Mouse (Mus musculus) embryonic fibroblast, embryonic 13.5 days (primary cell): ENCODE data around the gene Tor1aip2. TPM values are rescaled to one million over a fixed set of nuclear protein-coding genes. Genes with fewer than 3 reads are reported as not detected.
A peak's percentile ranks its signal among the peaks of the same experiment; 100 is the strongest.

Experiments used
- H3K27ac ChIP-seq: 2 replicates; pipeline ENCODE4 v1.5.1; 2012; ENCODE audit warnings: low read length, control low read depth, inconsistent platforms; ENCODE audit not compliant: insufficient read depth
- H3K4me1 ChIP-seq: 2 replicates; pipeline ENCODE4 v1.6.1; 2011; ENCODE audit warnings: low read length; ENCODE audit not compliant: control insufficient read depth, insufficient read depth
- H3K4me3 ChIP-seq: 2 replicates; pipeline ENCODE4 v1.5.1; 2011; ENCODE audit warnings: mild to moderate bottlenecking, control low read depth, low read length; ENCODE audit not compliant: insufficient read depth
- CTCF ChIP-seq: IDR thresholded peaks from 2 replicates; pipeline ENCODE4 v1.5.1; 2011; ENCODE audit warnings: mild to moderate bottlenecking, control low read depth, low read length, moderate library complexity, borderline replicate concordance; ENCODE audit not compliant: insufficient read depth
- POLR2A ChIP-seq: IDR thresholded peaks from 2 replicates; pipeline ENCODE4 v1.6.1; 2011; ENCODE audit warnings: low read depth, mild to moderate bottlenecking, control low read depth, low read length, moderate library complexity
- polyA plus RNA-seq: library from polyadenylated mRNA; stranded (reverse); fragments of >200 nt; gene quantifications from 2 replicates; pipeline ENCODE4 v1.2.4, GENCODE M21; 2011; ENCODE audit warnings: low read depth; ENCODE audit not compliant: missing spikeins, insufficient read length

Gene Tor1aip2
- polyA plus RNA-seq, 1 experiment = 161 TPM

DNA sequence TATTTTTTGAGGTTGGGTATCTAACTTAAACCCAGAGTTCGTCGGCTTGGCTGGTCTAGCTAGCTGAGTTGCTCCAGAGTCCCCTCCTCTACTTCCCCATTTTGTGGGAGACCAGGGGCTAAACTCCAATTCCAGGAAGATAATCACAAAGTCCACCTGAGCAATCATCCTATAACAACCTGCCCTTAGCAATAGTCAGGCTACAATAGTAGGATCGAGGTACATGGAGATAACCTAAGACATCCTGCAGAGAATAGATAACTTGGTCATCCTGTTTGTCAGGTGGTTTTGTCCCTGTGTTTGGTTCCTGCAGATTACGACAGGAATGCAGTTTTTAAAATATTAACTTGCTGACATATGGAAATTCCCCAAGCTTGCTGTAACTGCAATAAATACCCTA lies 56.6 kb downstream of the Tor1aip2 start:
- Histone ChIP-seq H3K4me1 (no peaks in the 10 kb centered on the region), H3K27ac (no peak overlapping the region), H3K4me3 (no peak overlapping the region)
- TF ChIP-seq CTCF (no peak), POLR2A (no peak)

DNA sequence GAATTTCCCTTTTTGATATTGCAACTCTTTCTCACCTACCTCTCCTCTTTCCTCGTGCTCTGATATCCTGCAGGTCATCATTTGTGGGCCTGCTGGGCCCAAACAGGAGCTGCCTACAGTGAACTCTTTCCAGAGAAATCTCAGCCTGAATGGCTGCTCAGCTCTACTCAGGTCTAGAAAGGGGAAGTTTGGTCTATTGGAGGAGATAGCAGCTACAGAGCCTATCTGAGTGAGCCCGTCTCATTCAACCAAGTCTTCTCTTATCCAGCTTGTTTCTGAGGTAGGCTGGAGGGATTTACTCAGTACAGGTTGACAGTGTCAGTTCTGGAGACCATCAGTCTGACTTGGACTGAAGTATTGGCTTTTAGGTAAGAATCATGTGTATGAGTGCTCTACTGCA lies 68.6 kb downstream of the Tor1aip2 start:
- no peaks in the 10 kb centered on the region for H3K4me1 ChIP-seq
- H3K4me3 ChIP-seq = no peak overlapping the region
- TF ChIP-seq CTCF (no peak), POLR2A (no peak)
- no peak overlapping the region for H3K27ac ChIP-seq

DNA sequence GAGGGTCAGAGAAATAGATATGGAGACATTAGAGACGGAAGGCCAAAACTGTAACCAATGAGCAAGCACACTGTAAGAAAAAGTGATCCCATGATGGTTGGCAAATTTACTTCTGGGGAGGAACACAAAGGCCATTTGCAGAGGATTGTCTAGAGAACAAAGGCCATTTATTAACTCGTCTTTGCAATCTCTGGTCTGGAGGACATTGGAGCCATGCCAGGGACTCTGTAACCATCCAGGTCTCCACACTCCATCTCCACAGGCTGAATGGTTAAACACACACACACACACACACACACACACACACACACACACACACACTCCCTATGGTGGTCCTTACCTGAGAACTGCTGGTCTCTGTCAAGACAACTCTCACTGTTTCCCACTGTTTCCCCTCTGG lies 70.2 kb downstream of the Tor1aip2 start:
- H3K4me3 ChIP-seq = no peak overlapping the region
- H3K4me1 ChIP-seq = no peaks in the 10 kb centered on the region
- no peak overlapping the region for H3K27ac ChIP-seq
- TF ChIP-seq CTCF (no peak), POLR2A (no peak)

DNA sequence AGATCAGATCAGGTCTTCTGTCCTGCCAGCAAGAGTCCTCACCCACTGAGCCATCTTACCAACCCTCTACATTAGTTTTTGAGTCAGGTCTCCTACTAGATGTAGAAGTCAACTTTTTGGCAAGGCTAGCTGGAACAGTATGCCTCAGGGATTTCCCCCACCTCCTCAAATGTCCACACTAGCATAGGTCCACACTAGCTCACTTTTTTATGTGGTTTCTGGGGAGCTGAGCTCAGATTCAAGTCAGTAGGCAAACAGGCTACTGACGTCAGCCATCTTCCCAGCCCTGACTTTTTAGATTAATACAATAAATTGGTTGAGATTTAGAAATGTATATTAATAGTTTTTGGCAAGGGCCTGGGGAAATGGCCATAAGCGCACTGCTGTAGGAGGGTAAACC lies 72.2 kb downstream of the Tor1aip2 start:
- Histone ChIP-seq H3K4me3 (no peak overlapping the region), H3K4me1 (no peaks in the 10 kb centered on the region), H3K27ac (no peak overlapping the region)
- TF ChIP-seq CTCF = no peak
- TF ChIP-seq POLR2A = no peak

DNA sequence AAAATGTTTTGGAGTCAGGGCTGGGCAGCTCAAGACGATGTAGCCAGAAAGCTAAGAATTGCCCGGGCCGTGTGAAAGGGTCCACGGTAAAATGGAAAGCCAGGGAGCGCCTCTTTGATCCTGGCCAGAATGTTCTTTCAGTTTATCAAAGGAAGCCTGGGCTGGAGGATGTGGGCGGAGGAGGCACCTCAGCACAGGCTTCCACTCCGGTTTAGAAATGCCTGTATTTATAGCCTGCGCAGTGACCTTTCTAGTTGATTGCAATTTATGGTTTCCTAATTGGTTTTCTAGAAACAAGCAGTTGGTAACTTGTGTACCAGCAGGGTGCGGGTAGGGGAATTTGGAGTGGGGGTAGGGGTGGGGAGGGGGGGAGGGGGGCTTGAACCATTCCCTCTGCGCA lies 73.2 kb downstream of the Tor1aip2 start:
- Histone ChIP-seq H3K4me1 (no peaks in the 10 kb centered on the region), H3K27ac (no peak overlapping the region), H3K4me3 (no peak overlapping the region)
- no peak for TF ChIP-seq CTCF
- TF ChIP-seq POLR2A = no peak

DNA sequence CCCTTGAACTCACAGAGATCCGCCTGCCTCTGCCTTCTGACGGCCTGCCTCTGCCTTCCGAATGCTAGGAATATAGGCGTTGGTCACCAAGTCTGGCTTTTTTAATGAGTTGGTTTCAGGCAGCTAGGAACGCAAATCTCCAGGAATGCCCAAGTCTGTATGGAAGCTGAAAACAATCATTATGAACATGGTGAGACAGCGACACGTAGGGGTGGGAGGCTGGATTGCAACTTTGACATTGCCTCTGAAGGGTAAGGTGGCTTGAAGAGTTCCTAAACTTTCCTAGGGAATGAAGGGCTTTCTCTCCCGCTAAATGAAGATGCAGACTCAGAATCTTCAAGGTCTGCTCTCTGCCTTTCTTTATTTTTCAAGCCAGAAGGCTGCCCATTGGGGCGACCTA lies 75.9 kb downstream of the Tor1aip2 start:
- H3K4me3 ChIP-seq = no peak overlapping the region
- H3K27ac ChIP-seq = no peak overlapping the region
- H3K4me1 ChIP-seq = no peaks in the 10 kb centered on the region
- TF ChIP-seq CTCF = peak; percentile 22; the same call in 1 of the 2 replicates
- no peak for TF ChIP-seq POLR2A

DNA sequence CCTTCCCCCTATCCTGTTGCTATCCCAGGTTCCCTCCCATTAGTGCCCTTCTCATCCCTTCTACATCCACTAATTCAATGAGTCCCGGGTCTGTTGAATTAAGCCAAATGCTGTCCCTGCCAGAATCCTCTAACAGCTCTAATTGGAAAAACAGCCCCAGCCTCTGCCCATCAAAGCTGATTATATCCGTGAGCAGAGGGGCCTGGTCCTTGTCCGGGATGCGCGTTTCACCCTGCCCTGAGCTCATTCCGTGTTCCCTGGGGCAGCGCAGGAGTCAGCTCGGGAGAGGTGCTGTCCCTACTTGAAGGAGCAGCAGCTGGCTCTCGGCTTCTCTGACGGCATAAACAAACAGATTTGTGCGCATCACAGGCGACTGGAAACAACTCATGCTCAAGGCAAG lies 76.5 kb downstream of the Tor1aip2 start:
- no peak overlapping the region for H3K27ac ChIP-seq
- TF ChIP-seq CTCF (no peak), POLR2A (no peak)
- no peaks in the 10 kb centered on the region for H3K4me1 ChIP-seq
- H3K4me3 ChIP-seq = no peak overlapping the region

DNA sequence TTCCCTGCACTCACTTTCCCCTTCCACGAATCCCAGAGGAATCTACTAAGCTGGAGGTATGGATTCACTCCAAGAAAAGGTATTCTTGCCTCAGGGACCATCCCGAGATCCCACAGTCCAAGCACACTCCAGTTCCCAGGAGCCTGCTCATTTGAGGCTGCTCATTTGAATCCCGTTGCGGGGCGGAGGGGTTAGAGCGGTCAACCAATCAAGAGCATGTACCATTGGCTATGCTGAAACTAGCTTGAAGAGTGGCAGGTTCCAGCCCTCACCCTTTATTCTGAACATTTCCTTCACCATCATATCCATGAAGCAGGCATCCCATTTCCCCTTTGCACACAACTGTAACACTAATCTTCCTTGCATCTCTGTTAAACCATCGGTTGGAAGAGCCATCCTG lies 76.9 kb downstream of the Tor1aip2 start:
- no peak overlapping the region for H3K27ac ChIP-seq
- no peak for TF ChIP-seq CTCF
- TF ChIP-seq POLR2A = no peak
- H3K4me1 ChIP-seq = no peaks in the 10 kb centered on the region
- no peak overlapping the region for H3K4me3 ChIP-seq

DNA sequence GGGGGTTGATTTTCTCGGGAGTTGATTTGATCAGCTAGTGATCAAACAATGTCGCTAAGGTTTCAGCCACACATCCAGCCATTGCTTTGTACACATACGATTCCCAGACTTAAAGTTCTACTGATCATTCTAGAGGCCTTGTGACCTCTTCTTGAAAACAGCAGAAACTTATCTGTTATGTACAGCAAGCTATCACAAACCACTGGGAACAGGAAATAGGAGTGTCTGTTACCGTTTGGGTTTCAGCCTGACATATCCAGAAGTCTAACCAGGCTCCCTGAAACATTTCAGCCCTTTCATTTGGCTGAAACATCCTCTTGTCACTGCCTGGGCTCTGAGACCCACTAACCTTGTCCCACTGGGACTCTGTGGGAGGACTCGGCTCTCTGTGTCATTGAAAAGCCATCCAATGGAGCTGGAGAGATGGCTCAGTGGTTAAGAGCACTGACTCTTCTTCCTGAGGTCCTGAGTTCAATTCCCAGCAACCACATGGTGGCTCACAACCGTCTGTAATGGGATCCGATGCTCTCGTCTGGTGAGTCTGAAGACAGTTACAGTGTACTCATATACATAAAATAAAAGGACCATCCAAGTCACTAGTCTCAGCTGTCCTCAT lies 78.8 kb downstream of the Tor1aip2 start:
- H3K27ac ChIP-seq = no peak overlapping the region
- H3K4me1 ChIP-seq = no peaks in the 10 kb centered on the region
- no peak overlapping the region for H3K4me3 ChIP-seq
- TF ChIP-seq CTCF (no peak), POLR2A (no peak)

DNA sequence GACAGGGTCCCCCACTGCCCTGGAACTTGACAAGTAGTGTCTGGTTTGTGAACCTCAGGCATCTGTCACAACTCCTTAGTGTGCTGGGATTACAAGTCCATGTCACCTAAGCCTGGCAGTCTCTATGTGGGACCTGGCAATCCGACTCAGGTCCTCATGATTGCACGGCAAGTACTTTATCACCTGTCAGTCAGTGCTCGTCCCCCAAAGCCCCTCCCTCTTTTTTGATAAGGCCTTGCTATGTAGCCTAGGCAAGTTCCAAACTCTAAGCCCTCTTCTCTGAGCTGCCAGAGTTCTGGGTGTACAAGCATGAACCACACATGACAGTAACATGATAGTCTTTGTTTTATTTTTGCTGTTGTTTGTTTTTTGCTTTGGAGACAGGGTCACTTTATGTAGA lies 81.6 kb downstream of the Tor1aip2 start:
- Histone ChIP-seq H3K4me3 (no peak overlapping the region), H3K27ac (no peak overlapping the region), H3K4me1 (no peaks in the 10 kb centered on the region)
- TF ChIP-seq POLR2A (no peak), CTCF (no peak)

Other genes with a start within 250 kb of the Tor1aip2 start
- gene Qsox1, start 222.5 kb upstream of the Tor1aip2 start, polyA plus RNA-seq = 208 and 309 TPM in 2 replicates
- gene Cep350, start 62.1 kb upstream of the Tor1aip2 start, polyA plus RNA-seq = 32.4 and 34.6 TPM in 2 replicates
- 71.4 and 77.9 TPM in 2 replicates for gene Tor1aip1, start 1.1 kb downstream of the Tor1aip2 start, polyA plus RNA-seq
- gene Fam163a, start 169.6 kb downstream of the Tor1aip2 start, polyA plus RNA-seq = not detected in 2 replicates